Mouse (Mus musculus) cerebellum, adult 2 months (tissue): ENCODE data around the gene Actc1.

ENCODE experiments used
- CTCF ChIP-seq: fragments of 200-500 bp; IDR thresholded peaks from 2 replicates; pipeline ENCODE4 v1.5.1; 2011; ENCODE audit warnings: low read depth, mild to moderate bottlenecking, control low read depth, low read length, moderate library complexity, borderline replicate concordance; ENCODE audit not compliant: insufficient read depth
- POLR2A ChIP-seq: fragments of 200-500 bp; IDR thresholded peaks from 2 replicates; pipeline ENCODE4 v1.6.1; 2011; ENCODE audit warnings: low read length, control low read depth, borderline replicate concordance; ENCODE audit not compliant: insufficient read depth

- TF ChIP-seq POLR2A, result no peak
- TF ChIP-seq CTCF, result no peak
These were observed 40.2 kb upstream of the Actc1 start for GRCm38 (mm10) chr2:114093577-114093976.
